Mouse (Mus musculus) stomach, postnatal 0 days (tissue): ENCODE data around the gene Klb.

Experiments
- CTCF ChIP-seq: IDR thresholded peaks from 2 replicates; pipeline ENCODE4 v1.5.1; 2016; ENCODE audit warnings: antibody characterized with exemption, low read depth, mild to moderate bottlenecking, moderate library complexity
- EP300 ChIP-seq: optimal IDR thresholded peaks from 2 replicates; pipeline ENCODE3; 2016; ENCODE audit warnings: antibody characterized with exemption

- TF ChIP-seq CTCF (no peak), EP300 (no peak)
Observed at GRCm38 (mm10) chr5:65357771-65358170, 9.7 kb downstream of the Klb start.
